Mouse (Mus musculus) kidney, embryonic 16.5 days (tissue): ENCODE results near the gene Thoc6. TPM values are rescaled to one million over a fixed set of nuclear protein-coding genes. Genes with fewer than 3 reads are reported as not detected.

Experiments used
- ATAC-seq: fragments of 200-750 bp; cut with Nextera tagmentation; 2 replicates; pipeline ENCODE4 v1.8.0; 2017; ENCODE audit warnings: moderate TSS enrichment; ENCODE audit not compliant: low FRiP score, low TSS enrichment
- H3K27ac ChIP-seq: fragments of 300-500 bp; sonication (generic); 2 replicates; pipeline ENCODE4 v1.5.1; 2014; ENCODE audit warnings: low read length
- H3K27me3 ChIP-seq: fragments of 300-500 bp; sonication (generic); 2 replicates; pipeline ENCODE4 v1.6.1; 2014; ENCODE audit warnings: low read length, control low read depth, mixed read lengths; ENCODE audit not compliant: insufficient read depth
- H3K36me3 ChIP-seq: fragments of 300-500 bp; sonication (generic); 2 replicates; pipeline ENCODE4 v1.6.1; 2014; ENCODE audit warnings: low read length, control low read depth, mixed read lengths; ENCODE audit not compliant: insufficient read depth
- H3K4me1 ChIP-seq: fragments of 300-500 bp; sonication (generic); 2 replicates; pipeline ENCODE4 v1.6.1; 2014; ENCODE audit warnings: low read length, control low read depth, mixed read lengths; ENCODE audit not compliant: insufficient read depth
- H3K4me2 ChIP-seq: fragments of 300-500 bp; sonication (generic); replicated peaks from 2 replicates; pipeline ENCODE4 v1.6.1; 2014; ENCODE audit warnings: low read depth, low read length
- H3K4me3 ChIP-seq: fragments of 300-500 bp; sonication (generic); 2 replicates; pipeline ENCODE4 v1.5.1; 2014; ENCODE audit warnings: mild to moderate bottlenecking, low read length
- H3K9ac ChIP-seq: fragments of 300-500 bp; sonication (generic); replicated peaks from 2 replicates; pipeline ENCODE4 v1.6.1; 2014; ENCODE audit warnings: low read length
- H3K9me3 ChIP-seq: fragments of 300-500 bp; sonication (generic); 2 replicates; pipeline ENCODE4 v1.6.1; 2016; ENCODE audit warnings: low read length, control low read depth
- WGBS: fragments of 180-500 bp; shearing (Covaris S2); extraction: QIAGEN DNeasy Blood & Tissue Kit; methylation state at CpG from one replicate; pipeline ENCODE4 v1.1.7; 2014; 5-methylcytosine and 5-hydroxymethylcytosine counted together
- polyA plus RNA-seq: library from polyadenylated mRNA; unstranded; fragments of >200 nt; fragmentation: Nextera tagmentation; extraction: Ambion mirVana; gene quantifications from 2 replicates; pipeline ENCODE4 v1.2.1, GENCODE M21; 2015

Thoc6 gene
- polyA plus RNA-seq, 1 experiment from 2014 or later, result 65.5 TPM

DNA sequence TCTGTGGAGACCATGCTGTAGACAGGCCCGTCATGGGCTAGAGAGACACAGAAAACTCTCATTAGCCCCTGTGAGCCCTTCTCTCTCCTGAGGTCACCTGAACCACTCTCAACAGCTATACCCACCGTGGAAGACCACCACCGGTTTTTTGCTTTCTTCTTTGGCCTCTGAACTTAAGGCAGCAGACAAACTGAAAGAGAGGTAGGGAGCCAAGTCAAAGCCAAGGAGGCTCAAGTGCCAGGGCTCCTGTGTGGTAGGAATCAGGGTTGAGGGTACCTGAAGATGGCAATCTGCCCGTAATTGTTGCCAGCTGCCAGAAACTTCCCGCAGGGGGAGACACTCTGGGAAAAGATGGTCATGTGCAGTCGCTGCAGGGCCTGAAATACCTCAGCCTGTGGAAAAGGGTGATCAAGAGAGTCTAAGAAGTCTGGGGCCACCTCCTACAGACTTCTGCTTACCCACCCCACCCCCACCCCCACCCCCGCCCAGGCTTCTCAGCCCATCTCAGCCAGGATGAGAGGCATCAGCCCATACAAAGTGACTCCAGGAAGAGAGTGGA is 3.1 kb downstream of the Thoc6 start:
- H3K27me3 ChIP-seq, result no peaks in the 10 kb centered on the region
- 94% methylated on average over 7 of the region's 7 CpGs for whole genome bisulfite sequencing
- peaks cover 24% of the 10 kb centered on the region for H3K36me3 ChIP-seq
- no peak for ATAC-seq
- H3K9ac ChIP-seq, result no peak overlapping the region
- peaks cover 24% of the 10 kb centered on the region for H3K4me1 ChIP-seq
- H3K9me3 ChIP-seq, result no peaks in the 10 kb centered on the region
- no peak overlapping the region for H3K4me3 ChIP-seq
- H3K4me2 ChIP-seq, result no peak overlapping the region
- no peak overlapping the region for H3K27ac ChIP-seq

GRCm38 (mm10) chr17:23665511-23665910 is 8.2 kb downstream of the Thoc6 start:
- no peak overlapping the region for H3K4me3 ChIP-seq
- no peak for ATAC-seq
- WGBS, result 82% methylated on average over 13 of the region's 14 CpGs

DNA sequence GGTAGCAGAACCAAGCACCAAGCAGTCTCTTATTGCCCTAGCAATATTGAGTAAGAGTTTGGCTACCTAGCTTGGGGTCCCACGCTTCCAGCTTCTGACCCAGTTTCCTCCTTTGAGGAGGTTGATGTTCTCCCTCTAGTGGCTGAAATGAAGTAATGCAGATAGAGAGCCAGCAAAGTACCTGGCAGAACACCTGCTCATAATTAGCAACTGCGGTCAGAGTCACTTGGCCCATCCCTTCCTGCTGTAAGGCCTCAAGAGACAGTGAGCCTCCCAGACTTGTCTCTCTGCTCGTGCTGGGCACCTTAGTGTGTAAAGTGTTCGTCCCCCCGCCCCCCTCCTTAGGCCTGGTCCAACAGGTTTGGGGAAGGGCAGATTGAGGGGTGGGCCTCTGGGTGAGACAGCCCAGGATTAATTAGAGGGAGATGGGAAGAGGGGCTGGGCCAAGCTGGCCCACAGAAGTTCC is 9.1 kb downstream of the Thoc6 start:
- WGBS, result 7% methylated on average over 5 of the region's 5 CpGs
- Histone ChIP-seq H3K27ac (no peak overlapping the region), H3K4me2 (no peak overlapping the region), H3K4me1 (peaks cover 5% of the 10 kb centered on the region; the same call in 1 of the 2 replicates), H3K27me3 (peaks cover 35% of the 10 kb centered on the region), H3K4me3 (no peak overlapping the region), H3K36me3 (peaks cover 21% of the 10 kb centered on the region), H3K9me3 (no peaks in the 10 kb centered on the region), H3K9ac (peak overlapping the region; percentile 23; the same call in 1 of the 2 replicates)
- ATAC-seq, result peak; percentile 32; the same call in 1 of the 2 replicates

More at GRCm38 (mm10) chr17:23665511-23665910, 8.2 kb downstream of the Thoc6 start:
- H3K4me1 ChIP-seq, result 0 out of 2 replicates have a peak, but pooled peaks cover 5% of the 10 kb centered on the region
- H3K9me3 ChIP-seq, result no peaks in the 10 kb centered on the region
- peaks cover 26% of the 10 kb centered on the region for H3K27me3 ChIP-seq
- H3K27ac ChIP-seq, result no peak overlapping the region
- H3K9ac ChIP-seq, result no peak overlapping the region
- peaks cover 24% of the 10 kb centered on the region for H3K36me3 ChIP-seq
- no peak overlapping the region for H3K4me2 ChIP-seq

- 2% methylated on average over 9 of the region's 9 CpGs for WGBS
- Histone ChIP-seq H3K9ac (no peak overlapping the region), H3K4me3 (no peak overlapping the region), H3K27me3 (peaks cover 35% of the 10 kb centered on the region), H3K9me3 (no peaks in the 10 kb centered on the region), H3K4me2 (peak overlapping the region; percentile 21; the same call in 1 of the 2 replicates), H3K4me1 (peaks cover 5% of the 10 kb centered on the region; the same call in 1 of the 2 replicates), H3K36me3 (peaks cover 4% of the 10 kb centered on the region; the same call in 1 of the 2 replicates), H3K27ac (no peak overlapping the region)
- no peak for ATAC-seq
Measured at GRCm38 (mm10) chr17:23661526-23661925, 12.2 kb downstream of the Thoc6 start.

GRCm38 (mm10) chr17:23660876-23661200 is 12.8 kb downstream of the Thoc6 start:
- Histone ChIP-seq H3K4me1 (peaks cover 5% of the 10 kb centered on the region; the same call in 1 of the 2 replicates), H3K27me3 (peaks cover 35% of the 10 kb centered on the region), H3K4me2 (peak overlapping the region; percentile 56), H3K27ac (no peak overlapping the region), H3K4me3 (peak overlapping the region; percentile 47), H3K9ac (peak overlapping the region; percentile 38; the same call in 1 of the 2 replicates), H3K9me3 (no peaks in the 10 kb centered on the region), H3K36me3 (no peaks in the 10 kb centered on the region)
- ATAC-seq, result no peak
- 1% methylated on average over 14 of the region's 14 CpGs for WGBS

DNA sequence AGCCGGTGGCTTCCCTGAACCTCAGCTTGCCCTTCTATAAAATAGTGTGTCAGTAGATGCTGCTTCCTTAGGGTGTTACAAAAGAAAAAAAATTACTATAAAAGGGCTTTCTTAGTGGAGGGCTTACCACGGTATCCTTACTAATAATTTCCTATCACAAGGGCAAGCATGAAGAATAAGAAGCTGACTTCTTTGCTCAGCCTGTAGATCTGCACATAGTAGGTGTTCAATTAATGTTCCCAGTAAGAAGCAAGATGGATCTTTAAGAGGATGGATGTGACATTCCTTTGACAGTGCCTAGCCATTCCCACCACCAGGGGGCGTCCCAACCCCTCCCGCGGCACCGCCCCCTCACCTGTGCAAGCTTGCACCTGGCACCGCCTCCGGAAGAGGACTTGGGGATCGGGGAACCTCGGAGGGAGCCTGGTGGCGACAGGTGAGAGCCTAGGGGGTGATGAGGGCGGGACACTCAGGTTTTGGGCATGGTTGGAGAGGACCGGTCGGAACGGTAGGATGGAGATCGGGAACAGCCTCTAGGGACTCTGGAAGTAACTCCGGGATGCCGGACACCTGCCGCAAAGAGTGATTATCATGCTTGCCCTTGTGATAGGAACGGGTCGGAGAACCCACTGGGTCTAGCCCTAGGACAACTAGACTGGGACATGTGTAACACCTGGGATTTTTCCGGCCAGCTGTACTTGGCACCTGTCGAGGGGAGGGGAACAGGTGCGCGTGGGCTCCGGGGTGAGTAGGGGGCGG is 13.4 kb downstream of the Thoc6 start, which contains the start of gene Bicdl2:
Bicdl2 (plus strand) TSS at position 390 of the 759 bp plus-strand sequence.
- Histone ChIP-seq H3K4me2 (peak within 1 kb of the TSS; percentile 56), H3K4me3 (peak within 1 kb of the TSS; percentile 47), H3K9ac (peak within 1 kb of the TSS; percentile 38; the same call in 1 of the 2 replicates), H3K27me3 (peaks cover 35% of the 10 kb centered on the region), H3K9me3 (no peaks in the 10 kb centered on the region), H3K4me1 (peaks cover 5% of the 10 kb centered on the region; the same call in 1 of the 2 replicates), H3K27ac (no peak within 1 kb of the TSS), H3K36me3 (no peaks in the 10 kb centered on the region)
- WGBS, result 5% methylated on average over 27 of the region's 27 CpGs
- ATAC-seq, result peak; percentile 44; the same call in 1 of the 2 replicates

DNA sequence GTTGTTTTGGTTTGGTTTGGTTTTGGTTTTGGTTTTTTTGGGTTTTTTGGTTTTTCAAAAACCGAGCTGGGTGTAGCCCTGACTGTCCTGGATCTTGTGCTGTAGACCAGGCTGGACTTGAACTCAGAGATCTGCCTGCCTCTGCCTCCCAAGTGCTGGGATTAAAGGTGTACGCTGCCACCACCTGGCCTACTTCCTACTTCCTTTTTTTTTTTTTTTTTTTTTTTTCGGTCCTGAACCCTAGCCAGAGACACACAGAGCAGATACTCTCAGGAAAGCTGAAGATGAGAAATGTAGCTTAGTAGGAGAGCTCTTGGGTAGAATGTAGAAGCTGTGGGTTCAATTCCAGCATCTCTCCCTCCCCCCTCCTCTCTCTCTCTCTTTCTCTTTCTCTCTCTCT is 15.2 kb downstream of the Thoc6 start:
- Histone ChIP-seq H3K27ac (no peak overlapping the region), H3K27me3 (peaks cover 35% of the 10 kb centered on the region), H3K4me2 (no peak overlapping the region), H3K4me3 (no peak overlapping the region), H3K36me3 (no peaks in the 10 kb centered on the region), H3K4me1 (peaks cover 5% of the 10 kb centered on the region; the same call in 1 of the 2 replicates), H3K9me3 (no peaks in the 10 kb centered on the region), H3K9ac (no peak overlapping the region)
- WGBS, result 92% methylated on average over 3 of the region's 3 CpGs
- no peak for ATAC-seq

DNA sequence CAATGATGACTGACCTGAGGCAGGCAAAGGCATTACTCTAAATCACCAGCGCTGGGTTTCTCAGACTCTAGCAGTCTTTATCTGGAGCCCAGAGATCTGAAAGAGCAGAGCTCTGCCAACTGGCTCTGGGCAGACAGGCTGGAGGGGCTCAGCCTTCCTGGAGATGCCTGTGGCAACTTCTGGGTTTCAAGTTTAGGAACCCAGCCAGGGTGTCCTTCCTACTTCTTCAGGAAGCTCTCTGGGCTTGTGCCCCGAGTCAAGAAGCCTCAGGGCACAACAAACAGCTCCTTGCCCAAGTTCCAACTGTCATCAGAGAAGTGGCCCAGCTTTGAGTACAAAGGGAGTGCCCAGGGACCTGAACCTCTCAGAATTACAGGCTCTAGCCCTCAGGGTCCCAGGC is 19.3 kb downstream of the Thoc6 start:
- H3K36me3 ChIP-seq, result no peaks in the 10 kb centered on the region
- no peak overlapping the region for H3K27ac ChIP-seq
- no peak for ATAC-seq
- H3K4me1 ChIP-seq, result no peaks in the 10 kb centered on the region
- no peaks in the 10 kb centered on the region for H3K27me3 ChIP-seq
- no peak overlapping the region for H3K9ac ChIP-seq
- WGBS, result 58% methylated on average over 2 of the region's 2 CpGs
- H3K4me2 ChIP-seq, result no peak overlapping the region
- no peak overlapping the region for H3K4me3 ChIP-seq
- no peaks in the 10 kb centered on the region for H3K9me3 ChIP-seq

DNA sequence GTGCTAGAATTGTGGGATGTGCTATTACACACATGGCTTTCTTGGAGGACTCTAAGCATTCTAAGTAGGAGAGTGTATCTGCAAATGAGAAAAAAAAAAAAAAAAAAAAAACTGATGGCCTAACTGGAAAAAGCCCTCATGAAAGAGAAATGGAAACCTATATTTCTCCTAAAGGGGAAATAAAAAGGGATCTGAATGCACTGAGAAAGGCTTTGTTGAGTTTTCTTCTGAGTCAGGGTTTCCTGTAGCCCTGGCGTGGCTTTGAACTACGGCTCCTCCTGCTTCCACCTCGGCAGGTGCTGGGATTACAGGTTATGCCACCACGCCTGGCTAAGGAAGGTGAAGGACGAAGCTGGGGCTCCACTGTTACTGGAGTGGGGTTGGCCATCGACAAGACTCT is 19.7 kb downstream of the Thoc6 start:
- Histone ChIP-seq H3K4me3 (no peak overlapping the region), H3K9ac (no peak overlapping the region), H3K4me2 (no peak overlapping the region), H3K27me3 (no peaks in the 10 kb centered on the region), H3K36me3 (no peaks in the 10 kb centered on the region), H3K4me1 (no peaks in the 10 kb centered on the region), H3K27ac (no peak overlapping the region), H3K9me3 (no peaks in the 10 kb centered on the region)
- no peak for ATAC-seq
- WGBS, result 57% methylated on average over 6 of the region's 6 CpGs

DNA sequence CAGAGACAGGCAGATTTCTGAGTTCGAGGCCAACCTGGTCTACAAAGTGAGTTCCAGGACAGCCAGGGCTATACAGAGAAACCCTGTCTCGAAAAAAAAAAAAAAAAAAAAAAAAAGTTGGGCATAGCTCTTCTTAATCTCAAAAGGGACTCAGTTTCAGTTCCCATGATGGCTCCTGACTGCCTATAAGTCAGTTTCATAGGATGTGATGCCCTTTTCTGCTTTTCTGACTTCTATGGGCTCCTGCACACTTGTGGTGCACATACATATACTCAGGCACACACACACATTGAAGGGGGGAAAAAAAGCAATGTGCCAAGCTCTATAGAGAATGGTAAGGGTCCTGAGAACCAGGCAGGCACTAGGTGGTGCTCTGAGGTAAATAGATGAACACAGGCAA is 20.4 kb downstream of the Thoc6 start:
- no peak for ATAC-seq
- Histone ChIP-seq H3K36me3 (no peaks in the 10 kb centered on the region), H3K9ac (no peak overlapping the region), H3K4me1 (no peaks in the 10 kb centered on the region), H3K27me3 (no peaks in the 10 kb centered on the region), H3K27ac (no peak overlapping the region), H3K4me2 (no peak overlapping the region), H3K9me3 (no peaks in the 10 kb centered on the region), H3K4me3 (no peak overlapping the region)
- 88% methylated on average over 1 of the region's 2 CpGs for WGBS
